Mouse (Mus musculus): ENCODE results near the gene Mink1. TPM values are rescaled to one million over a fixed set of nuclear protein-coding genes. Genes with fewer than 3 reads are reported as not detected.

Mink1 gene
- polyA plus RNA-seq, 1 experiment from 2014 or later, result 15.2 TPM

DNA sequence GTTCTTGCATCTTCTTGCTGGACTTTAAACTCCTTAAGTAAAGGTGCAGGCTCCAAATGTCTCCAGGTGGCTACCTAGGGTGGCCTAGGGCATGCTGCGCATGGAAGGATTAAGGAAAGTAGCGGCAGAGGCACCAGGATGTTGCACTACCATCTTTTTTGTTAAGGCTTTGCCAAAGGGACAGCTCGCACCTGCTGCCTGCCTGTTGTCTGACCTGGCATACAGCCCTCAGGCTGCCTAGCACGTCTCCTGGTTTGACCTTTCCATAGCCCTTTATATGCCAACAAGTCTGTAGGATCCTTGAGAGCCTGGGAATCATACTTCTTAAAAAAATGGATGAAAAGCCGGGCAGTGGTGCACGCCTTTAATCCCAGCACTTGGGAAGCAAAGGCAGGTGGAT, 80.4 kb downstream of the Mink1 start:
- no peak overlapping the region for H3K4me2 ChIP-seq
- 88% methylated on average over 6 of the region's 6 CpGs for WGBS
- H3K36me3 ChIP-seq (ENCODE audit: insufficient read depth), result peaks cover 31% of the 10 kb centered on the region
- no peak overlapping the region for H3K27ac ChIP-seq (ENCODE audit: low read depth)
- ATAC-seq (ENCODE audit: insufficient read depth), result no peak
- no peak overlapping the region for H3K4me3 ChIP-seq (ENCODE audit: low read depth, low read length)
- H3K27me3 ChIP-seq (ENCODE audit: insufficient read depth, low read length), result no peaks in the 10 kb centered on the region
- no peak for TF ChIP-seq CTCF (IDR thresholded peaks at IDR 0.05; ENCODE audit: low read depth)
- H3K9me3 ChIP-seq (ENCODE audit: low read depth, low read length), result no peaks in the 10 kb centered on the region
- H3K9ac ChIP-seq, result no peak overlapping the region
- H3K4me1 ChIP-seq (ENCODE audit: insufficient read depth), result peaks cover 6% of the 10 kb centered on the region; the same call in 1 of the 2 replicates
- DNase-seq, result no peak

DNA sequence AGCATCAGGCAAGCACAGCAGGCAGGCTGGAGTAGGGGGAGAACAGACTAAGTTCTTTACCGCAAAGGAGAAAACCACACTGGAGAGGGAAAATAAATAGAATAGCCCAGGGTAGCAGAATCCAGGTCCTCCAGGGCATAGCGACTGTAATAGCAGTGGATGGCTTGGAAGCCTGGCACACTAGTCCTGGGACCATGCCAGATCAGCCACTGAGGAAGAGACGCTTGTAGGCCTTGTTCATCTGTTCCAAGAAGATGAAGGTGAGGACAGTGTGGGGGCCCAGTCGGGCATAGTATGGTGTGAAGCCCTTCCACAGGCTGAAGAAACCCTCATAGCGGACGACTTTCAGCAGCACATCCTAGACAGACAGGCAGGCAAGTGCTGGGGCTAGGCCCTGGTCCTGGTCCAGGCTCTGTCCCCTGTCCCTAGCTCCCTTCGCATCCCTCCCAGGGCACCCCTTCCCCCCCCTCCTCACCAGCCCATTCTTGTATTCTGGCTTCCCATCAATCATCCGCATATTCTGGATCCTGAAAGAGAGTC, 82.0 kb downstream of the Mink1 start:
- no peak for TF ChIP-seq CTCF (IDR thresholded peaks at IDR 0.05; ENCODE audit: low read depth)
- ATAC-seq (ENCODE audit: insufficient read depth) (no peak), DNase-seq (no peak)
- Histone ChIP-seq H3K4me3 (ENCODE audit: low read depth, low read length) (no peak overlapping the region), H3K36me3 (ENCODE audit: insufficient read depth) (peaks cover 46% of the 10 kb centered on the region), H3K27me3 (ENCODE audit: insufficient read depth, low read length) (no peaks in the 10 kb centered on the region), H3K9ac (peak overlapping the region; percentile 82; the same call in 1 of the 2 replicates), H3K4me2 (no peak overlapping the region), H3K27ac (ENCODE audit: low read depth) (no peak overlapping the region), H3K9me3 (ENCODE audit: low read depth, low read length) (no peaks in the 10 kb centered on the region), H3K4me1 (ENCODE audit: insufficient read depth) (peaks cover 6% of the 10 kb centered on the region)
- WGBS, result 92% methylated on average over 7 of the region's 8 CpGs

- Histone ChIP-seq H3K9me3 (ENCODE audit: low read depth, low read length) (no peaks in the 10 kb centered on the region), H3K9ac (peak overlapping the region; percentile 82), H3K27ac (ENCODE audit: low read depth) (0 out of 2 replicates have a peak overlapping the region, but pooled peaks have one; percentile 89), H3K4me3 (ENCODE audit: low read depth, low read length) (peak overlapping the region; percentile 74), H3K4me2 (peak overlapping the region; percentile 84), H3K27me3 (ENCODE audit: insufficient read depth, low read length) (no peaks in the 10 kb centered on the region), H3K4me1 (ENCODE audit: insufficient read depth) (peaks cover 6% of the 10 kb centered on the region), H3K36me3 (ENCODE audit: insufficient read depth) (peaks cover 56% of the 10 kb centered on the region)
- ATAC-seq (ENCODE audit: insufficient read depth), result no peak
- DNase-seq, result no peak
- 85% methylated on average over 12 of the region's 12 CpGs for WGBS
- TF ChIP-seq CTCF (IDR thresholded peaks at IDR 0.05; ENCODE audit: low read depth), result no peak
Measured at GRCm38 (mm10) chr11:70645461-70646258, 83.0 kb downstream of the Mink1 start.

DNA sequence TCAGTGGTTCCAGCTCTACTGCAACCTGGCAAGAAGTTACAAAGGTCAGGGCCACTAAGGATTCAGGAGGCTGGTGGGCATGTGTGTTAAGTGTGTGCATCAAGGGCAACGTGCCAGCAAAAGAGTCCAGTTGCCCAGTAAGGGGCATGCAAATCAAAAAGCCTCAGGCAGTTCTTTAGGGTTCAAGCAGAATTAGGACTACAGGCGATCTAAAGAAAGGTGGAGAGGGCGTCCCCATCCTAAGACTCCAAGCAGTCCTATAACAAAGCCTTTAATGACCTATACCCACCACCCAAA, 83.5 kb downstream of the Mink1 start:
- peaks cover 62% of the 10 kb centered on the region for H3K36me3 ChIP-seq (ENCODE audit: insufficient read depth)
- DNase-seq, result no peak
- peak overlapping the region; percentile 89 for H3K27ac ChIP-seq (ENCODE audit: low read depth)
- ATAC-seq (ENCODE audit: insufficient read depth), result no peak
- H3K9ac ChIP-seq, result peak overlapping the region; percentile 82
- H3K4me2 ChIP-seq, result peak overlapping the region; percentile 84
- H3K9me3 ChIP-seq (ENCODE audit: low read depth, low read length), result no peaks in the 10 kb centered on the region
- TF ChIP-seq CTCF (IDR thresholded peaks at IDR 0.05; ENCODE audit: low read depth), result no peak
- 26% methylated on average over 3 of the region's 3 CpGs for WGBS
- no peaks in the 10 kb centered on the region for H3K27me3 ChIP-seq (ENCODE audit: insufficient read depth, low read length)
- H3K4me1 ChIP-seq (ENCODE audit: insufficient read depth), result peaks cover 6% of the 10 kb centered on the region
- H3K4me3 ChIP-seq (ENCODE audit: low read depth, low read length), result peak overlapping the region; percentile 74

- Histone ChIP-seq H3K4me3 (ENCODE audit: low read depth, low read length) (peak within 1 kb of the TSS; percentile 74), H3K9ac (peak within 1 kb of the TSS; percentile 84), H3K27ac (ENCODE audit: low read depth) (peak within 1 kb of the TSS; percentile 95), H3K9me3 (ENCODE audit: low read depth, low read length) (no peaks in the 10 kb centered on the region), H3K4me1 (ENCODE audit: insufficient read depth) (peaks cover 8% of the 10 kb centered on the region), H3K4me2 (peak within 1 kb of the TSS; percentile 98), H3K36me3 (ENCODE audit: insufficient read depth) (peaks cover 69% of the 10 kb centered on the region), H3K27me3 (ENCODE audit: insufficient read depth, low read length) (no peaks in the 10 kb centered on the region)
- TF ChIP-seq CTCF (IDR thresholded peaks at IDR 0.05; ENCODE audit: low read depth), result no peak
- ATAC-seq (ENCODE audit: insufficient read depth), result peak; percentile 88
- DNase-seq, result peak; percentile 100
- under 1% methylated on average over 63 of the region's 63 CpGs for WGBS
Measured at GRCm38 (mm10) chr11:70646691-70647650, 84.3 kb downstream of the Mink1 start, which contains the start of the genes Rnf167 and Slc25a11. TSS of gene Rnf167 (plus strand) at chr11:70647235. TSS of gene Slc25a11 (minus strand) at chr11:70647479.

DNA sequence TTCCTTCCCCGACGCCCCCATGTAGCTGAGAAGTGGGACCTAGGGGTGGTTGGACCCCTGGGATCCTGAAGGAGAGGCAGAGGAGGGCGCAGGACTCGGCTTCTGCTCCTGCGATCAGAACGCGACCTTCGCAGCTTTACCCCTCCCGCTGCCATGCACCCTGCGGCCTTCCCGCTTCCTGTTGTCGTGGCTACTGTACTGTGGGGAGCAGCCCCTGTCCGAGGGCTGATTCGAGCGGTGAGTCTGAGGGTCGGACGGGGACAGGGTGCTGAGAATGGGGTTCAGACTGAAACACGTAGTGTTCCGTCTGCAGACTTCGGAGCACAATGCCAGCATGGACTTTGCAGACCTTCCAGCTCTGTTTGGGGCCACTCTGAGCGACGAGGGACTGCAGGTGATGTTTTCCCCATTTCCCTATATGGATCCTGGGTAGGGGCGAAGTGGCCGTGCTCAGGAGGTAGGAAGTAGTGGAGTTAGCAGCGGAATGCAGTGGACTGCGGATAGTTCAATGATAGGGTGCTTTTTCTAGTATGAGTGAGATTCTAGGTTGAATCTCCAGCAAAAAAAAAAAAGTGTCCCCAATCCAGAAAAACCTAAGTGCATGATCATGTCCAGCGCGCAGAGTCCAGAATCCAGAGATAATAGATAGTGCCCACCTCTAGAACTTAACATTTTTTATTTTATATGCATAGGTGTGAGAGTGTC, 85.2 kb downstream of the Mink1 start:
- Histone ChIP-seq H3K27ac (ENCODE audit: low read depth) (peak overlapping the region; percentile 95), H3K9me3 (ENCODE audit: low read depth, low read length) (no peaks in the 10 kb centered on the region), H3K9ac (peak overlapping the region; percentile 84), H3K36me3 (ENCODE audit: insufficient read depth) (peaks cover 78% of the 10 kb centered on the region), H3K4me2 (peak overlapping the region; percentile 98), H3K4me1 (ENCODE audit: insufficient read depth) (peaks cover 11% of the 10 kb centered on the region), H3K27me3 (ENCODE audit: insufficient read depth, low read length) (no peaks in the 10 kb centered on the region), H3K4me3 (ENCODE audit: low read depth, low read length) (peak overlapping the region; percentile 74)
- WGBS, result 2% methylated on average over 28 of the region's 28 CpGs
- ATAC-seq (ENCODE audit: insufficient read depth) (peak; percentile 18; the same call in 1 of the 2 replicates), DNase-seq (peak; percentile 50)
- TF ChIP-seq CTCF (IDR thresholded peaks at IDR 0.05; ENCODE audit: low read depth), result no peak
